Mouse (Mus musculus): Measurements from ENCODE around the gene Panx1.

- TF ChIP-seq POLR2A (IDR thresholded peaks at IDR 0.05; ENCODE audit: low read depth, low read length) (no peak), CTCF (IDR thresholded peaks at IDR 0.05; ENCODE audit: extremely low read depth, insufficient read depth, insufficient read length, insufficient replicate concordance) (no peak)
Observed at GRCm38 (mm10) chr9:15041556-15041955, 3.7 kb downstream of the Panx1 start.
